Mouse (Mus musculus) lung, embryonic 14.5 days (tissue): Measurements from ENCODE around the gene Mast4. TPM values are rescaled to one million over a fixed set of nuclear protein-coding genes. Genes with fewer than 3 reads are reported as not detected.

Experiments
- ATAC-seq: fragments of 200-750 bp; cut with Nextera tagmentation; 2 replicates; pipeline ENCODE4 v1.8.0; 2017; ENCODE audit warnings: mild to moderate bottlenecking, moderate TSS enrichment, moderate library complexity; ENCODE audit not compliant: insufficient read depth
- DNase-seq: peaks from one replicate; pipeline ENCODE4 v3.0.0-alpha.2; 2015
- H3K27ac ChIP-seq: fragments of 300-500 bp; sonication (generic); 2 replicates; pipeline ENCODE4 v1.5.1; 2014; ENCODE audit warnings: low read depth, mild to moderate bottlenecking, moderate library complexity
- H3K27me3 ChIP-seq: fragments of 300-500 bp; sonication (generic); 2 replicates; pipeline ENCODE4 v1.6.1; 2014; ENCODE audit warnings: low read length, control low read depth; ENCODE audit not compliant: insufficient read depth
- H3K36me3 ChIP-seq: fragments of 300-500 bp; sonication (generic); 2 replicates; pipeline ENCODE4 v1.6.1; 2014; ENCODE audit warnings: control low read depth; ENCODE audit not compliant: insufficient read depth
- H3K4me1 ChIP-seq: fragments of 300-500 bp; sonication (generic); 2 replicates; pipeline ENCODE4 v1.6.1; 2014; ENCODE audit warnings: antibody characterized with exemption, control low read depth; ENCODE audit not compliant: insufficient read depth
- H3K4me2 ChIP-seq: fragments of 300-500 bp; sonication (generic); 2 replicates; pipeline ENCODE4 v1.6.1; 2014; ENCODE audit warnings: mild to moderate bottlenecking
- H3K4me3 ChIP-seq: fragments of 300-500 bp; sonication (generic); 2 replicates; pipeline ENCODE4 v1.5.1; 2014; ENCODE audit warnings: low read depth, low read length
- H3K9ac ChIP-seq: fragments of 300-500 bp; sonication (generic); 2 replicates; pipeline ENCODE4 v1.6.1; 2014
- H3K9me3 ChIP-seq: fragments of 300-500 bp; sonication (generic); 2 replicates; pipeline ENCODE4 v1.6.1; 2016; ENCODE audit warnings: low read depth, low read length, control low read depth
- CTCF ChIP-seq: IDR thresholded peaks from 2 replicates; pipeline ENCODE4 v1.5.1; 2016; ENCODE audit warnings: antibody characterized with exemption, low read depth
- WGBS: fragments of 180-500 bp; shearing (Covaris S2); extraction: QIAGEN DNeasy Blood & Tissue Kit; methylation state at CpG from one replicate; pipeline ENCODE4 v1.1.7; 2014; 5-methylcytosine and 5-hydroxymethylcytosine counted together
- polyA plus RNA-seq: library from polyadenylated mRNA; unstranded; fragments of >200 nt; fragmentation: Nextera tagmentation; extraction: Ambion mirVana; gene quantifications from 2 replicates; pipeline ENCODE4 v1.2.1, GENCODE M21; 2014

Gene Mast4
- polyA plus RNA-seq, 1 experiment from 2014 or later = 30.8 TPM

- peak overlapping the region; percentile 4; the same call in 1 of the 2 replicates for H3K27ac ChIP-seq
- H3K9me3 ChIP-seq = no peaks in the 10 kb centered on the region
- DNase-seq = peak; percentile 65
- no peaks in the 10 kb centered on the region for H3K36me3 ChIP-seq
- no peaks in the 10 kb centered on the region for H3K27me3 ChIP-seq
- H3K4me3 ChIP-seq = no peak overlapping the region
- H3K4me2 ChIP-seq = no peak overlapping the region
- TF ChIP-seq CTCF = no peak
- no peak overlapping the region for H3K9ac ChIP-seq
- 68% methylated on average over 6 of the region's 6 CpGs for WGBS
- H3K4me1 ChIP-seq = no peaks in the 10 kb centered on the region; the same call in 1 of the 2 replicates
- peak; percentile 38; the same call in 1 of the 2 replicates for ATAC-seq
Observed at GRCm38 (mm10) chr13:103082891-103083290, 251.4 kb downstream of the Mast4 start.

DNA sequence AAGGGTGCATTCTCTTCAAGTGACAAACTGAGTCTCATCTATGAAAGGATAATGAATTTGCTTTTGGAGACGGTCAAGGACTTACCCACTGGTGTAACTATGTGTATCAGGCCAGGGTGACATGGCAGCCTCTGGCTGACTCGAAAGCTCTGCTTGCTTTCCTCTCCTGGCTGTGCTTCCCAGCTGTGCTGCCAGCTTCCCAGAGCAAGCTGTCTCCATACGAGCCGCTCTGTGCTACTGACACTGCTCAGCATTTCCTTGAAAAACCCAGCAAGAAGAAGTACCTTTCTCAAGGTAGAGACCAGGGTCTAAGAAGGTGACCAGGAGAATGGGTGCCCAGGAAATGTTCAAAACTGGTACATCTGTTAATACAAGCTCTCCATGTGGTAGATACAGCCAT is 254.5 kb downstream of the Mast4 start:
- 60% methylated on average over 4 of the region's 4 CpGs for WGBS
- H3K9me3 ChIP-seq = no peaks in the 10 kb centered on the region
- ATAC-seq (no peak), DNase-seq (no peak)
- no peak overlapping the region for H3K4me2 ChIP-seq
- H3K4me3 ChIP-seq = no peak overlapping the region
- H3K36me3 ChIP-seq = no peaks in the 10 kb centered on the region
- no peak for TF ChIP-seq CTCF
- no peak overlapping the region for H3K27ac ChIP-seq
- no peaks in the 10 kb centered on the region for H3K27me3 ChIP-seq
- no peak overlapping the region for H3K9ac ChIP-seq
- no peaks in the 10 kb centered on the region for H3K4me1 ChIP-seq

DNA sequence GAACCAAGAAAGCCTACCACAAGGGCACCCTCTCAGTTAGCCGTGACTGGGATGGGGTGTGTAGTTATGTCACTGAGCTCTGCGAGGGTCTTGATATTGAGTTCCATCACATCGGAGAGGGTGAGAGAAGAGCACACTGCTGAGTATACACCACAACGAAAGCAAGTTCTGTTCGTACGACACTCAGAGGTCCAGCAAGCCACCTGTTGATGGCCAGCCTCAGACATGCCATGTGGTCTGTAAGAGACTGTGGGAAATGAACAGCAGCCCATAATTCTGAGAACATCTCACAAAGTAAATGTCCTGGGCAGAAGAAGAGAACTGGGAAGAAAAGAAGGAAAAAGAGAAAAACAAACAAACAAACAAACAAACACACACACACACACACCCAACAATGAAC is 255.5 kb downstream of the Mast4 start:
- no peak for DNase-seq
- Histone ChIP-seq H3K4me2 (no peak overlapping the region), H3K9me3 (no peaks in the 10 kb centered on the region), H3K27me3 (no peaks in the 10 kb centered on the region), H3K4me3 (no peak overlapping the region), H3K9ac (no peak overlapping the region), H3K4me1 (no peaks in the 10 kb centered on the region), H3K27ac (no peak overlapping the region), H3K36me3 (no peaks in the 10 kb centered on the region)
- ATAC-seq = no peak
- 74% methylated on average over 6 of the region's 6 CpGs for WGBS
- TF ChIP-seq CTCF = no peak

DNA sequence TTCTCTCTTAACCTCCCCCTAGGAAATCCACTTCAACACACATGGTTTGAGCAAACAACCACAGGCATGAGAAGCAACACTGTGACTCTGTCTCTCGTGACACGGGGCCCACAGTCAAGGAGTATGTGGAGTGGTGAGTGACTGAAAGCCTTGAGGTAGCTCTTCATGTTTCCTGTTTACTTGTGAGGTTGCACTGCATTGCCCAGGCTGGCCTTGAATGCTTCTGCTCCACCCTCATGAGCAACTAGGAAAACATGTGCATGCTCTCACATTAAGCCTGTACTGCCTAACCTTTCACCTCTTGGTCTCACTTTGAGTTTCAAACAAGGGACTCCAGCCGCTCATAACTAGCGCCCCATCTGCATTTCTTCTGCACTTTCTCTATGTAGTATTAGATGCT is 260.8 kb downstream of the Mast4 start:
- H3K4me1 ChIP-seq = no peaks in the 10 kb centered on the region
- ATAC-seq (no peak), DNase-seq (no peak)
- H3K27ac ChIP-seq = no peak overlapping the region
- H3K27me3 ChIP-seq = no peaks in the 10 kb centered on the region
- H3K4me3 ChIP-seq = no peak overlapping the region
- H3K4me2 ChIP-seq = no peak overlapping the region
- TF ChIP-seq CTCF = no peak
- H3K9me3 ChIP-seq = no peaks in the 10 kb centered on the region
- no peak overlapping the region for H3K9ac ChIP-seq
- H3K36me3 ChIP-seq = no peaks in the 10 kb centered on the region
- WGBS = 54% methylated on average over 4 of the region's 4 CpGs

DNA sequence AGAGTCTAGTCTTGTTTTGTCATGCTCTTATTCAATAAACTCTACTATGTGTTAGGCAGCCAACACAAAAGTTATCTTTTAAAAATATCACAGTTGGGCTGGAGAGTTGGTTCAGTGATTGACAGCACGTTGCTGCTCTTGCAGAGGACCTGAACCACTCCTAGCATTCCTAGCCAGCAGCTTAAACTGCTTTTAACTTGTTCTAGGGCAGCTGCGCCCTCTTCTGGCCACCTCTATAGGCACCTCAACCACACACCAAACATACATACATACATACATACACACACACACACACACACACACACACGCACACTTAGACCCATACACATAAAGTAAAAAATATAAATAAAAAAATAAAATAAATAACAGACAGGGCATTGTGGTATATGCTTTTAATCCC is 262.5 kb downstream of the Mast4 start:
- ATAC-seq (no peak), DNase-seq (peak; percentile 28)
- H3K4me2 ChIP-seq = no peak overlapping the region
- no peak overlapping the region for H3K9ac ChIP-seq
- H3K36me3 ChIP-seq = no peaks in the 10 kb centered on the region
- WGBS = 76% methylated on average over 3 of the region's 3 CpGs
- no peak overlapping the region for H3K27ac ChIP-seq
- H3K4me1 ChIP-seq = no peaks in the 10 kb centered on the region
- no peak overlapping the region for H3K4me3 ChIP-seq
- H3K27me3 ChIP-seq = no peaks in the 10 kb centered on the region
- peak; percentile 41 for TF ChIP-seq CTCF
- H3K9me3 ChIP-seq = no peaks in the 10 kb centered on the region

DNA sequence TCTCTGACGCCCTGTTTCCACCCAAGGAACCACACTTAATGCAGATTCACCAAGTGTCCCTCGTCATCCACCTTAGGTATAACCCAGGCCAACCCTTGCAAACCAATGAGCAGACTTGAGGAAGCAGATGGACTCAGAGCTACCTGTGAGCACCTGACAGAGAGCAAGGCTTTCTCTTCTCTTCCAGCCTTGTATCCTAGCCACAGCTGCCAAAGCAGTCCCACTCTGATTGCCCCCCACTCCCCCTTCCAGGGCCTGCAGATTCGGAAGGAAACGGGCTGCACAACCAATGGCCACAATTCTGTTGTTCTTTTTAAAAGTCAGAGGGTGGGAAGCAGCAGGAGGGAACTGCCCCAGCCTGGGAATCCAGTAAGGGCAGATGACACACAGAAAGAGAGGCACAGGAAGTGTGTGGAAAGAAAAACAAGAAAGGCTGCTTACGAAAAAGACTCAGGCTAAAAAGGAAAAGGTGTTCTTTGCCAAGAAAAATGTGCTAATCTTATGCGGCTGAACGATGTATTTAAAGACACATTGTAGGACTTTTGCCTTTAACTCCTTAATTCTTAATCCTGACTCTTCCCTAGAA is 266.6 kb downstream of the Mast4 start:
- no peak overlapping the region for H3K4me2 ChIP-seq
- no peaks in the 10 kb centered on the region for H3K4me1 ChIP-seq
- WGBS = 39% methylated on average over 7 of the region's 7 CpGs
- H3K9ac ChIP-seq = no peak overlapping the region
- no peak for TF ChIP-seq CTCF
- no peaks in the 10 kb centered on the region for H3K27me3 ChIP-seq
- no peak for DNase-seq
- no peak overlapping the region for H3K4me3 ChIP-seq
- no peaks in the 10 kb centered on the region for H3K36me3 ChIP-seq
- H3K9me3 ChIP-seq = no peaks in the 10 kb centered on the region
- no peak overlapping the region for H3K27ac ChIP-seq
- no peak for ATAC-seq

DNA sequence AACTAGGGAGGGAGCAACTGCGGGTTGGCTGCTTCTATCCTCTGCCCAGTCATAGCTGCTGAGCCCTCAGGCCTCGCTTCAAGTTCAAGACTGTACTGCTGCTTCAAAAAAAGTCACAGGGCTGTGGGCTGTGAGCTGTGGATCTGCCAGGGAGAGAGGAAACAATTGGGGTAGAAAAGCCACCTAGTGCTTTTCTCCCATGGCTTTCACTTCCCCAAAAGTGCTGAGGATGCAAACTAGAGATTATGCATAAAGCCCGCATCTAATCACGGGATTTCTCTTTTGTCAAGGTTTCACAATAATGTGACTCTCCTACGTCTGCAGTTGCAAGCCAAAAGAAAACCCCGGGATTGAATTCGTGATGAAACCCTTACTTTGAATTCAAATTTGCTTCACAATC is 268.9 kb downstream of the Mast4 start:
- WGBS = 74% methylated on average over 7 of the region's 7 CpGs
- no peak for TF ChIP-seq CTCF
- DNase-seq (no peak), ATAC-seq (no peak)
- H3K36me3 ChIP-seq = no peaks in the 10 kb centered on the region
- no peak overlapping the region for H3K4me3 ChIP-seq
- no peaks in the 10 kb centered on the region for H3K9me3 ChIP-seq
- H3K27me3 ChIP-seq = no peaks in the 10 kb centered on the region
- no peak overlapping the region for H3K27ac ChIP-seq
- H3K4me1 ChIP-seq = no peaks in the 10 kb centered on the region
- H3K4me2 ChIP-seq = no peak overlapping the region
- H3K9ac ChIP-seq = no peak overlapping the region

- 67% methylated on average over 2 of the region's 2 CpGs for WGBS
- Histone ChIP-seq H3K4me1 (no peaks in the 10 kb centered on the region), H3K9me3 (no peaks in the 10 kb centered on the region), H3K36me3 (no peaks in the 10 kb centered on the region), H3K4me2 (no peak overlapping the region), H3K27ac (no peak overlapping the region), H3K9ac (no peak overlapping the region), H3K4me3 (no peak overlapping the region), H3K27me3 (no peaks in the 10 kb centered on the region)
- no peak for ATAC-seq
- no peak for TF ChIP-seq CTCF
- no peak for DNase-seq
Observed at GRCm38 (mm10) chr13:103061680-103062079, 272.6 kb downstream of the Mast4 start.
